8 mouse cellular contexts compared by ENCODE assay signal in the genomic region with DNA sequence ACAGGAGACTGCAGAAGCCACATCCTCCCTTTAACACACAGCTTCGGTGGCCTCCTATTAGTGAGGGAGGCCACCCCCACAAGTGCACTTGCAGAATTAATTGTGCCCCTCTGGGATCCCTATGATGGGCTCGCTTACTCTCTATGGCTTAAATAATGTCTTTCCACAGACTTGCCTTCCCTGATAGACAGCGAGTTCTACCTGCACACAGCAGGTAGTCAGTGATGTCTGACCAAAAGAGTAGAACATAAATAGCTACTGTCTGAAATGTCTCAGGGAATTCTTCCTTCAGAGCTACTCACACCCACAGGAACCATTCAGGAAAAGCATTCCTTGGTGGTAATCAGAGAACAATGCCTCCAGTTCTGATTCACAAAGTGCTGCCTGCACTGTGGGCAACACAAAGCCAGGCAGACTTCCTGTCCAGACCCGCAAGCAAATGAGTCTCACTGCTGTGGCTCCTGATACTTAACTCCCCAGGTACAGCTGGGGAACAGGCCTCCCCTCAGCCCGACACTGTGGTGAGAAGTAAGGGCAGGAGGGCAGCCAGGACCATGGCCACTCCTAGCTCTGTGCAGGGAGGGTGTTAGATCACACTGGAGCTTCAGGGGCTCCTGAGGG. TPM values are rescaled to one million over a fixed set of nuclear protein-coding genes. Genes with fewer than 3 reads are reported as not detected.
A peak's percentile ranks its signal among the peaks of the same experiment; 100 is the strongest.
DNase-seq lines count a peak whose midpoint lies in the region; ATAC-seq and TF ChIP-seq lines count a peak whose summit lies in the region.

No protein-coding gene starts in this region.

- 39% methylated on average over 5 of the region's 5 CpGs for WGBS in liver, embryonic 11.5 days
- WGBS in embryonic facial prominence, embryonic 15.5 days = 38% methylated on average over 5 of the region's 5 CpGs
- 57% methylated on average over 5 of the region's 5 CpGs for WGBS in intestine, embryonic 16.5 days
- 23% methylated on average over 5 of the region's 5 CpGs for WGBS in olfactory bulb, adult 2 months

- no peak overlapping the region for H3K4me2 ChIP-seq in liver, embryonic 11.5 days
- no peak overlapping the region for H3K4me2 ChIP-seq in embryonic facial prominence, embryonic 15.5 days (replicated peaks)
- H3K4me2 ChIP-seq in intestine, embryonic 16.5 days (ENCODE audit: low read depth, low read length) = peak overlapping the region; percentile 23; the same call in 1 of the 2 replicates

- no peak for TF ChIP-seq POLR2A in olfactory bulb, adult 2 months (IDR thresholded peaks at IDR 0.05; ENCODE audit: insufficient read depth, low read depth, low read length)

- H3K4me3 ChIP-seq in liver, embryonic 11.5 days (ENCODE audit: low read depth, low read length) = no peak overlapping the region
- no peak overlapping the region for H3K4me3 ChIP-seq in embryonic facial prominence, embryonic 15.5 days (replicated peaks)
- H3K4me3 ChIP-seq in intestine, embryonic 16.5 days (ENCODE audit: low read length) = no peak overlapping the region
- H3K4me3 ChIP-seq in olfactory bulb, adult 2 months (ENCODE audit: insufficient read depth, low read depth, low read length) = no peak overlapping the region

- H3K9me3 ChIP-seq in liver, embryonic 11.5 days (ENCODE audit: control insufficient read depth, low read length) = no peaks in the 10 kb centered on the region
- H3K9me3 ChIP-seq in embryonic facial prominence, embryonic 15.5 days (replicated peaks) = no peaks in the 10 kb centered on the region
- no peaks in the 10 kb centered on the region for H3K9me3 ChIP-seq in intestine, embryonic 16.5 days (ENCODE audit: control insufficient read depth, low read length)

- no peak for TF ChIP-seq CTCF in olfactory bulb, adult 2 months (IDR thresholded peaks at IDR 0.05; ENCODE audit: insufficient read depth, low read depth, low read length)

- no peak overlapping the region for H3K9ac ChIP-seq in liver, embryonic 11.5 days (ENCODE audit: low read depth, low read length)
- H3K9ac ChIP-seq in embryonic facial prominence, embryonic 15.5 days = no peak overlapping the region
- H3K9ac ChIP-seq in intestine, embryonic 16.5 days (ENCODE audit: low read depth, low read length) = peak overlapping the region; percentile 46; the same call in 1 of the 2 replicates

- 0 out of 2 replicates have a peak, but pooled peaks have one; percentile 31 for ATAC-seq in liver, embryonic 11.5 days (replicated peaks; ENCODE audit: low FRiP score)
- ATAC-seq in embryonic facial prominence, embryonic 15.5 days (ENCODE audit: insufficient number of reproducible peaks, low FRiP score, low TSS enrichment, low read depth) = no peak
- peak; percentile 34; the same call in 1 of the 2 replicates for ATAC-seq in intestine, embryonic 16.5 days
- no peak for ATAC-seq in CD4-positive, CD25-positive, alpha-beta regulatory T cell, adult 4 months

- H3K36me3 ChIP-seq in liver, embryonic 11.5 days (ENCODE audit: control insufficient read depth, insufficient read depth, low read length) = no peaks in the 10 kb centered on the region
- H3K36me3 ChIP-seq in embryonic facial prominence, embryonic 15.5 days = no peaks in the 10 kb centered on the region
- H3K36me3 ChIP-seq in intestine, embryonic 16.5 days (ENCODE audit: control insufficient read depth, insufficient read depth, low read length) = no peaks in the 10 kb centered on the region

- H3K27ac ChIP-seq in liver, embryonic 11.5 days (ENCODE audit: low read depth, low read length) = no peak overlapping the region; the same call in 1 of the 2 replicates
- H3K27ac ChIP-seq in embryonic facial prominence, embryonic 15.5 days (replicated peaks) = peak overlapping the region; percentile 69
- peak overlapping the region; percentile 90 for H3K27ac ChIP-seq in intestine, embryonic 16.5 days (ENCODE audit: low read length)
- H3K27ac ChIP-seq in olfactory bulb, adult 2 months (ENCODE audit: insufficient read depth, low read depth, low read length) = peak overlapping the region; percentile 86

- H3K27me3 ChIP-seq in liver, embryonic 11.5 days (replicated peaks; ENCODE audit: control insufficient read depth, insufficient read depth, low read length) = no peaks in the 10 kb centered on the region
- H3K27me3 ChIP-seq in embryonic facial prominence, embryonic 15.5 days = no peaks in the 10 kb centered on the region
- no peaks in the 10 kb centered on the region for H3K27me3 ChIP-seq in intestine, embryonic 16.5 days (replicated peaks; ENCODE audit: control insufficient read depth, insufficient read depth, low read length)

- no peak for DNase-seq in liver, embryonic 11.5 days (ENCODE audit: low spot score)
- DNase-seq in liver = no peak
- no peak for DNase-seq in right cerebral cortex, postnatal 25 days
- DNase-seq in layer of hippocampus, adult 9-11 months = no peak

- H3K4me1 ChIP-seq in liver, embryonic 11.5 days (replicated peaks; ENCODE audit: control insufficient read depth, insufficient read depth, low read length) = peaks cover 18% of the 10 kb centered on the region
- H3K4me1 ChIP-seq in embryonic facial prominence, embryonic 15.5 days = peaks cover 10% of the 10 kb centered on the region; the same call in 1 of the 2 replicates
- peaks cover 45% of the 10 kb centered on the region for H3K4me1 ChIP-seq in intestine, embryonic 16.5 days (ENCODE audit: control insufficient read depth, insufficient read depth, low read length)
- peaks cover 30% of the 10 kb centered on the region for H3K4me1 ChIP-seq in olfactory bulb, adult 2 months (ENCODE audit: control insufficient read depth, insufficient read depth, low read length)

RNA-seq across cellular contexts. Expression of gene Tom1l2, which starts 51.0 kb away (rescaled TPM):
- 12.6 and 12.8 TPM in 2 replicates for polyA plus RNA-seq in liver, embryonic 11.5 days (2014; fragmentation: Nextera tagmentation; extraction: Ambion mirVana)
- polyA plus RNA-seq in embryonic facial prominence, embryonic 15.5 days (2015; fragmentation: Nextera tagmentation; extraction: Ambion mirVana) = 34.1 and 36.7 TPM in 2 replicates
- 29.6 and 33.8 TPM in 2 replicates for polyA plus RNA-seq in intestine, embryonic 16.5 days (2015; fragmentation: Nextera tagmentation; extraction: Ambion mirVana)
- 119 TPM in 1 of 2 replicates, not detected in the other for polyA plus RNA-seq in olfactory bulb, adult 2 months (2012; ENCODE audit: insufficient read depth, insufficient read length, low replicate concordance, missing spikeins)
- 10 to 100 TPM; 29.4 to 56.3 TPM for polyA plus RNA-seq in CD4-positive, CD25-positive, alpha-beta regulatory T cell, adult 4 months (2017; shearing (Covaris generic))

RNA-seq across cellular contexts. Expression of gene Drc3, which starts 51.4 kb away (rescaled TPM):
- polyA plus RNA-seq in liver, embryonic 11.5 days (2014; fragmentation: Nextera tagmentation; extraction: Ambion mirVana) = 1.3 and 1.6 TPM in 2 replicates
- polyA plus RNA-seq in embryonic facial prominence, embryonic 15.5 days (2015; fragmentation: Nextera tagmentation; extraction: Ambion mirVana) = 10.5 and 20.0 TPM in 2 replicates
- polyA plus RNA-seq in intestine, embryonic 16.5 days (2015; fragmentation: Nextera tagmentation; extraction: Ambion mirVana) = 1.9 and 2.2 TPM in 2 replicates
- not detected in 2 replicates for polyA plus RNA-seq in olfactory bulb, adult 2 months (2012; ENCODE audit: insufficient read depth, insufficient read length, low replicate concordance, missing spikeins)
- under 1 TPM; 0.23 to 0.53 TPM for polyA plus RNA-seq in CD4-positive, CD25-positive, alpha-beta regulatory T cell, adult 4 months (2017; shearing (Covaris generic))

Comparison
In these comparisons a context has a peak if more than half of its experiments do, and no peak if none do; other contexts are left out.
1. ATAC-seq: peak in liver, embryonic 11.5 days (single experiment) and intestine, embryonic 16.5 days (single experiment); none in embryonic facial prominence, embryonic 15.5 days (single experiment) and CD4-positive, CD25-positive, alpha-beta regulatory T cell, adult 4 months (single experiment).